Mouse (Mus musculus) heart, embryonic 13.5 days (tissue): ENCODE data around the gene Mbd6. TPM values are rescaled to one million over a fixed set of nuclear protein-coding genes. Genes with fewer than 3 reads are reported as not detected.
"Not testable (repeated sequence)": the region's sequence is repeated elsewhere in the genome, so short reads cannot be mapped to it uniquely, and the experiment has no call there.

ENCODE experiments used
- ATAC-seq: fragments of 200-750 bp; cut with Nextera tagmentation; 2 replicates; pipeline ENCODE4 v1.8.0; 2017; ENCODE audit warnings: moderate TSS enrichment; ENCODE audit not compliant: insufficient number of reproducible peaks, low FRiP score, low TSS enrichment; ENCODE audit errors: extremely low read depth
- H3K27ac ChIP-seq: fragments of 300-500 bp; sonication (generic); replicated peaks from 2 replicates; pipeline ENCODE4 v1.5.1; 2015; ENCODE audit warnings: moderate library complexity, mild to moderate bottlenecking, inconsistent platforms
- H3K27me3 ChIP-seq: fragments of 300-500 bp; sonication (generic); replicated peaks from 2 replicates; pipeline ENCODE4 v1.6.1; 2015; ENCODE audit warnings: mild to moderate bottlenecking, inconsistent platforms
- H3K36me3 ChIP-seq: fragments of 300-500 bp; sonication (generic); 2 replicates; pipeline ENCODE4 v1.6.1; 2015; ENCODE audit warnings: mild to moderate bottlenecking, inconsistent platforms
- H3K4me1 ChIP-seq: fragments of 300-500 bp; sonication (generic); 2 replicates; pipeline ENCODE4 v1.6.1; 2015; ENCODE audit warnings: inconsistent platforms
- H3K4me2 ChIP-seq: fragments of 300-500 bp; sonication (generic); 2 replicates; pipeline ENCODE4 v1.6.1; 2015; ENCODE audit warnings: inconsistent platforms, mild to moderate bottlenecking, moderate library complexity
- H3K4me3 ChIP-seq: fragments of 300-500 bp; sonication (generic); 2 replicates; pipeline ENCODE4 v1.5.1; 2015; ENCODE audit warnings: moderate library complexity, mild to moderate bottlenecking, inconsistent platforms
- H3K9ac ChIP-seq: fragments of 300-500 bp; sonication (generic); 2 replicates; pipeline ENCODE4 v1.6.1; 2015; ENCODE audit warnings: inconsistent platforms, mild to moderate bottlenecking, moderate library complexity
- H3K9me3 ChIP-seq: fragments of 300-500 bp; sonication (generic); 2 replicates; pipeline ENCODE4 v1.6.1; 2016; ENCODE audit warnings: inconsistent platforms
- WGBS: fragments of 180-500 bp; shearing (Covaris S2); methylation state at CpG from one replicate; pipeline ENCODE4 v1.1.7; 2015; ENCODE audit warnings: mixed read lengths; 5-methylcytosine and 5-hydroxymethylcytosine counted together
- polyA plus RNA-seq: library from polyadenylated mRNA; unstranded; fragments of >200 nt; fragmentation: Nextera tagmentation; extraction: Ambion mirVana; gene quantifications from 2 replicates; pipeline ENCODE4 v1.2.1, GENCODE M21; 2015

The Mbd6 gene
- polyA plus RNA-seq, 1 experiment from 2014 or later: 12.7 TPM

- no peaks in the 10 kb centered on the region for H3K36me3 ChIP-seq
- WGBS: 36% methylated on average over 14 of the region's 14 CpGs
- H3K4me3 ChIP-seq: peak overlapping the region; percentile 58
- peak overlapping the region; percentile 84 for H3K4me2 ChIP-seq
- peak overlapping the region; percentile 73 for H3K9ac ChIP-seq
- peaks cover 98% of the 10 kb centered on the region for H3K27me3 ChIP-seq
- peaks cover 24% of the 10 kb centered on the region for H3K4me1 ChIP-seq
- H3K27ac ChIP-seq: no peak overlapping the region
- H3K9me3 ChIP-seq: no peaks in the 10 kb centered on the region
- ATAC-seq: no peak
Measured at GRCm38 (mm10) chr10:127325454-127326016, 36.7 kb upstream of the Mbd6 start.

- Histone ChIP-seq H3K27ac (no peak overlapping the region), H3K4me1 (peaks cover 24% of the 10 kb centered on the region), H3K36me3 (no peaks in the 10 kb centered on the region), H3K9ac (no peak overlapping the region), H3K4me3 (no peak overlapping the region), H3K9me3 (no peaks in the 10 kb centered on the region), H3K27me3 (peaks cover 88% of the 10 kb centered on the region), H3K4me2 (no peak overlapping the region)
- 10% methylated on average over 7 of the region's 7 CpGs for WGBS
- no peak for ATAC-seq
Measured at GRCm38 (mm10) chr10:127324495-127324894, 35.7 kb upstream of the Mbd6 start.

GRCm38 (mm10) chr10:127323131-127323855 lies 34.5 kb upstream of the Mbd6 start:
- peaks cover 22% of the 10 kb centered on the region for H3K4me1 ChIP-seq
- no peak overlapping the region for H3K9ac ChIP-seq
- H3K36me3 ChIP-seq: no peaks in the 10 kb centered on the region
- WGBS: 51% methylated on average over 17 of the region's 17 CpGs
- H3K9me3 ChIP-seq: no peaks in the 10 kb centered on the region
- peaks cover 76% of the 10 kb centered on the region for H3K27me3 ChIP-seq
- H3K4me3 ChIP-seq: 0 out of 2 replicates have a peak overlapping the region, but pooled peaks have one; percentile 8
- no peak for ATAC-seq
- H3K4me2 ChIP-seq: 0 out of 2 replicates have a peak overlapping the region, but pooled peaks have one; percentile 3
- H3K27ac ChIP-seq: no peak overlapping the region

- 60% methylated on average over 4 of the region's 4 CpGs for WGBS
- H3K36me3 ChIP-seq: no peaks in the 10 kb centered on the region
- ATAC-seq: no peak
- no peaks in the 10 kb centered on the region for H3K9me3 ChIP-seq
- H3K9ac ChIP-seq: no peak overlapping the region
- no peak overlapping the region for H3K4me3 ChIP-seq
- peaks cover 22% of the 10 kb centered on the region for H3K4me1 ChIP-seq
- H3K27me3 ChIP-seq: peaks cover 70% of the 10 kb centered on the region
- no peak overlapping the region for H3K27ac ChIP-seq
- H3K4me2 ChIP-seq: no peak overlapping the region
Measured at GRCm38 (mm10) chr10:127322669-127323068, 33.9 kb upstream of the Mbd6 start.

GRCm38 (mm10) chr10:127322178-127322577 lies 33.4 kb upstream of the Mbd6 start:
- H3K4me2 ChIP-seq: no peak overlapping the region
- 53% methylated on average over 13 of the region's 13 CpGs for WGBS
- H3K4me1 ChIP-seq: peaks cover 22% of the 10 kb centered on the region
- peaks cover 65% of the 10 kb centered on the region for H3K27me3 ChIP-seq
- H3K27ac ChIP-seq: no peak overlapping the region
- H3K4me3 ChIP-seq: no peak overlapping the region
- no peak for ATAC-seq
- H3K36me3 ChIP-seq: no peaks in the 10 kb centered on the region
- no peak overlapping the region for H3K9ac ChIP-seq
- H3K9me3 ChIP-seq: no peaks in the 10 kb centered on the region

- Histone ChIP-seq H3K27ac (no peak within 1 kb of the TSS), H3K9me3 (no peaks in the 10 kb centered on the region), H3K4me1 (peaks cover 17% of the 10 kb centered on the region), H3K4me3 (no peak within 1 kb of the TSS), H3K36me3 (no peaks in the 10 kb centered on the region), H3K4me2 (no peak within 1 kb of the TSS), H3K9ac (no peak within 1 kb of the TSS), H3K27me3 (peaks cover 59% of the 10 kb centered on the region)
- no peak for ATAC-seq
- WGBS: 71% methylated on average over 3 of the region's 3 CpGs
Measured at GRCm38 (mm10) chr10:127321621-127322020, 32.8 kb upstream of the Mbd6 start, which contains the start of gene Arhgap9. Gene Arhgap9, plus strand, starts transcription at chr10:127321964.

- Histone ChIP-seq H3K9ac (no peak overlapping the region), H3K4me1 (peaks cover 4% of the 10 kb centered on the region; the same call in 1 of the 2 replicates), H3K9me3 (no peaks in the 10 kb centered on the region), H3K4me3 (no peak overlapping the region), H3K27ac (no peak overlapping the region), H3K4me2 (no peak overlapping the region), H3K27me3 (peaks cover 43% of the 10 kb centered on the region), H3K36me3 (no peaks in the 10 kb centered on the region)
- 71% methylated on average over 7 of the region's 7 CpGs for WGBS
- no peak for ATAC-seq
Measured at GRCm38 (mm10) chr10:127319969-127320368, 31.2 kb upstream of the Mbd6 start.

GRCm38 (mm10) chr10:127318009-127318408 lies 29.2 kb upstream of the Mbd6 start:
- H3K27ac ChIP-seq: no peak overlapping the region
- WGBS: 36% methylated on average over 4 of the region's 4 CpGs
- H3K9ac ChIP-seq: no peak overlapping the region
- peaks cover 23% of the 10 kb centered on the region for H3K27me3 ChIP-seq
- no peak overlapping the region for H3K4me3 ChIP-seq
- H3K4me2 ChIP-seq: no peak overlapping the region
- no peak for ATAC-seq
- H3K4me1 ChIP-seq: peaks cover under 1% of the 10 kb centered on the region; the same call in 1 of the 2 replicates
- H3K36me3 ChIP-seq: no peaks in the 10 kb centered on the region
- H3K9me3 ChIP-seq: no peaks in the 10 kb centered on the region

GRCm38 (mm10) chr10:127317277-127317676 lies 28.5 kb upstream of the Mbd6 start:
- H3K4me2 ChIP-seq: no peak overlapping the region
- peaks cover 16% of the 10 kb centered on the region for H3K27me3 ChIP-seq
- peaks cover 7% of the 10 kb centered on the region; the same call in 1 of the 2 replicates for H3K4me1 ChIP-seq
- H3K36me3 ChIP-seq: no peaks in the 10 kb centered on the region
- WGBS: 59% methylated on average over 2 of the region's 2 CpGs
- ATAC-seq: no peak
- no peak overlapping the region for H3K4me3 ChIP-seq
- no peak overlapping the region for H3K27ac ChIP-seq
- H3K9me3 ChIP-seq: no peaks in the 10 kb centered on the region
- H3K9ac ChIP-seq: no peak overlapping the region

- not testable (repeated sequence) for H3K9ac ChIP-seq, H3K27ac ChIP-seq, H3K4me3 ChIP-seq, H3K4me2 ChIP-seq, H3K27me3 ChIP-seq, H3K36me3 ChIP-seq, ATAC-seq, H3K9me3 ChIP-seq
- peaks cover 18% of the 10 kb centered on the region for H3K4me1 ChIP-seq
- WGBS: 75% methylated on average over 1 of the region's 1 CpGs
Measured at GRCm38 (mm10) chr10:127314950-127315349, 26.1 kb upstream of the Mbd6 start.

- H3K9me3 ChIP-seq, H3K27ac ChIP-seq, H3K27me3 ChIP-seq, H3K4me3 ChIP-seq, ATAC-seq, H3K9ac ChIP-seq, H3K4me2 ChIP-seq: not testable (repeated sequence)
- peaks cover 19% of the 10 kb centered on the region for H3K4me1 ChIP-seq
- WGBS: 87% methylated on average over 5 of the region's 5 CpGs
- peaks cover 14% of the 10 kb centered on the region for H3K36me3 ChIP-seq
Measured at GRCm38 (mm10) chr10:127313516-127313915, 24.7 kb upstream of the Mbd6 start.
